Mouse (Mus musculus): ENCODE measurements at regions not wholly inside any gene's neighbourhood (a gene's known extent, or its start where the extent isn't known, plus 50 kb on each side); places are given as distances from the start of the nearest gene placed in this dataset.

DNA sequence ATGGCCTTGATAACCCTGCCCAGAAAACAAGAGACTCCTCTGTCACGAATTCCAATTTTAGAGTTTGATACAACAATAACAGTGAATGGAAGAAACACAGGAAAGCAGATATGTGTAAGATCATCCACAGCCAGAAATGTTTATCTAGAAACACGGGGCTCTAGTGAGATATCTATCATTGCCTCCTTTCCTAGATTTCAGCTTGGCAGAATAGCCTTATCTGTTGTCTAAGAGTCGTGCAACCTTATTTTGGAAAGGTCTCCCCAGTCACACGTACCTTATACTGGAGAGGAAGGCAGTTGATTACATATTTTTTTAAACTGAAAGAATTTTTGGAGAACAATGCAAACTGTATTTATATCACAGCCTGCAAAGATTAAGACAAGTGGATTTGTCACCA, 61.6 kb downstream of the Gm10295 start:
- DNase-seq, result no peak

DNA sequence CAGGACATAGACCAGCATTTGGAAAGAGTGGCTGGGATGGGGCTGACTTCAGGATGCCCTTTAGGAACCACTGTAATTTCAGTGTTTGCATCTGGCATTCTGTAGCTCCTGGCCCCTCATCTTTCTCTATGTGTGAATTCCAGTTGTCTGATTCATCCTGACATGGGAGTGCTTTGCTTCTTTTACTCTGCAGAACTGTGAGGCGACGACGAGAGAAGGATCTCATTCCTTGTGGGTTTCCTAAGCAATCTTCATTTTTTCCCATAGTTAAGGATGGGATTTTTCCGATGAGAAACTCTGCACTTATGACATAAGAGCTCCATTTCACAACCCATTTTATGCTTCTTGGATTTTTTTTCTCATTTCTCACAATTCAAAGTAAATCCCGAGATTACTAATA, 62.0 kb downstream of the Gm10295 start:
- no peak for DNase-seq

DNA sequence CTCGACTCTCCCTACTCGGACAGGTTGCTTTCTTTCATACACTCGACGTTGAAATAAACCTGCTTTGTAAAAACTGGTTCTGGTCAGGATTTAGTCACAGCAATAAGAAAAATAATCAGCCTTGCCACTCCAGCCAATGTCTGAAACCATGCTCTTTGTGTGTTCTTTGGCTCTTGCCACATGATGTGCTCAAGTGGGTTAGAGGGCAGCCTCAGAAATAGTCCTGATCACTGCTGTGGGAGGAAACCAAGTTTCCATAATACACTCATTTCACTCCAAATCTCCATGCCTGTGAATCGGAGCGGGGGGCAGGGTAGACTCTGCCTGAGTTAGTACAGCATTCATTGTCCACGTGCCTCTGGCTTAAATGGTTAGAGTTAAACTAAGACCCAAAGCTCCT, 63.8 kb downstream of the Gm10295 start:
- no peak for DNase-seq

- DNase-seq, result no peak
These were observed 67.0 kb downstream of the Gm10295 start for GRCm38 (mm10) chr7:71284246-71284645.

- DNase-seq, result no peak
These were observed 67.9 kb downstream of the Gm10295 start for GRCm38 (mm10) chr7:71283419-71283818.

DNA sequence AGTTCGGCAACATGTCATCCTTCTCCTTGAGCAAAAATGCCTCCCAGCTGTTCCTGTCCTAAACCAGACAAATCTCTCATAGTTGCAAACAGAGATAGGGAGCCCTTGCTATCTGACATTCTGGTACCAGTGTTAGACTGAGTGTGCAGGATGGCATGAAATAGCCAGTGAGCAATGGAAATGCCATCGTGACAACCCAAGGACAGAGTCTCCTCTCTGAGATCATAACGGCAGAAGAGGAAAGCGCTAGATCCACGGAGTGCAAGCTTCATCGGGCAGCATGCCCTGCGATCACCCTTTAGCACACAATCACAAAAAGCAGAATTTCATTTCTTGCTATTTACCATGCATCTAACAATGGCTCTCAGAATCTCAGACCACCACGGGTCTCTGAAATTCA, 85.2 kb downstream of the Gm10295 start:
- no peak for DNase-seq

DNA sequence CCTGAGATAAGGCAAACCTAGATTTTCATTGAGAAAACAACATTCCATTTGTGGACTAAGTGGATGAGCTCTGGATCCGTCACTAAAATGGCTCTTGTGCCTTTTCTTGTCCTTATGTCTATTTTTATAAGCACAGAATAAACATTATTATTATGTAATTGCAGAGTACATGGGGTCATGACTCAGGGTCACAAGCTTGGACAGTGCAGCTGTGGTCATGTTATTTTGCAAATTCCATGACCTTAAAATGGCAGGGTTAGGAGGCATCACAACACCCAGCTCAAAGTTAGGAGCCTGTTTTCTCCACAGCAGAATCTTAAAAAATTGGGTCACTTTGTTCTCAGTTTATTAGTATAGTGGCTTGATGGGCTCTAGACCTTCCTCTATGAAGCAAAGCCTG, 87.2 kb downstream of the Gm10295 start:
- DNase-seq, result no peak

- DNase-seq, result no peak
These were observed 101.6 kb downstream of the Gm10295 start for GRCm38 (mm10) chr7:71249669-71250068.

- no peak for DNase-seq
These were observed 102.1 kb downstream of the Gm10295 start for GRCm38 (mm10) chr7:71249216-71249615.

GRCm38 (mm10) chr7:71247922-71248321, 103.4 kb downstream of the Gm10295 start:
- DNase-seq, result no peak

DNA sequence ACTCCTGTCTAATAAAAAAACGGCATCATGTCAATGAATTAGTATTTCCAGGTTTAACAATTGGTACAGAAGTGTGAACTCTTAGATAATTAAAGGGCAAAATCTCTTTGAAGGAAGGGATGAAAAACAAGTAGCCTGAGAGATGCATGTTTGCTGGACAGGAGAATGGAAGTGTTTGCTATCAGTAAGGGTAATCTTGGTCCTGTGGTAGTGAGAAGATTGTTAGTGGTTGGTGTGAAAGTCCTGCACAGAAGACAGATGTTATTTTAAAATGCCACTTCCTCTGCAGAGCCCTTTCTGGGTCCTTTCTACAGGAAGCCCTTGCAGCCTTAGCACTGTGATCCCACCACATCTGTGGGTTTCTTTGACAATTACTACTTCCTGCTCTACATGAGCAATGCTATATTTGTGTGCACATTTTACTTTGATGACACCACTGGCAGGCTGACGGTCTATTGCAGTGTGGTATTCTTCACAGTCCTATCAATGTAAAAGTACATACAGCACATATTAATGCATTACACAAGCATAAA, 108.8 kb downstream of the Gm10295 start:
- no peak for DNase-seq

- no peak for DNase-seq
These were observed 112.1 kb downstream of the Gm10295 start for GRCm38 (mm10) chr7:71239207-71239606.

DNA sequence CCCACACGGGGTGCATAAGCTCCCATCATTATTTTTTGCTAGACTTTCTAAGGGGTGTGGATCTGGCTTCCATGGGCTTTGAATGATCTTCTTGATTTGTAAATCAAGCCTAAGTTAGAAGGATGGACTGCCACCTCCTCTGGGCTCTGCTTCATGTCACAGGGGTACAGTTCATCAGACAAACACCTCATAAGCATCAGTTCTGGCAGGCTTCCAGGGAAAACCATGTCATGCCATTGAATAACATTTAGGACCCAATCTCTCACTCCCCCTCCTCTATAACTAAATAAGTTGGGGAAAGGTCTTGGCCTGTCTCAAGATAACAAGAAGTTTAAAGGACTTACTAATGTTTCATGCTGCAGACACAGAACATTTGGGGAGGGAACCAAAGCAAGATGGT, 115.0 kb downstream of the Gm10295 start:
- no peak for DNase-seq

- DNase-seq, result no peak
These were observed 117.0 kb downstream of the Gm10295 start for GRCm38 (mm10) chr7:71234176-71234769.

GRCm38 (mm10) chr7:71232821-71233815, 118.2 kb downstream of the Gm10295 start:
- DNase-seq, result no peak

DNA sequence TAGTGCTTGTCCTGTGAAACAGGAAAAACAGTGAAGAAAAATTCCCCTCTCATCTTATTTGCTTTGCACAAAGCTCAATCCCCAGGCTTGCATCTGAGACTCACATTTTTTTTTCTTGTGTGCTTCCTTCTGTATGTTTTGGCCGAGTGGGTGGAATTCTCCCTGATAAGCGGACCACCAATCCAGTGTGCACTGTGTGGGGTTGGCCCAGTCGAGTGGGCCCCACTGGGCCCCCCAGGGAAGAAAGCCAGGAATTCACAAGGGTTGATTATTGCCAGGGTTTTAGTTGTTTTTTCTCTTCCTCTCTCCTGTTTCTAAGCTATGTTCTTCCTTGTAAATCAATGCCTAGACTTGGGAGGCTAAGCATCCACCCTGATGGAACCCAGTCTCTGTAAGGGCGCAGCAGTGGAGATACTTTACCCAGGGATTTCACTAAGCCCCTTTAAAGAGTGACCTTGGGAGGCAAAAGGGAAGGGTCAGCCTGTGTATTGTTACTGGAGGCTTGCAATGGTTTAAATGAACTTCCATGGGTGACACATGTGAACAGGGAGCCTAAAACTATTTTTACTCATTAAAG, 120.3 kb downstream of the Gm10295 start:
- DNase-seq, result no peak

DNA sequence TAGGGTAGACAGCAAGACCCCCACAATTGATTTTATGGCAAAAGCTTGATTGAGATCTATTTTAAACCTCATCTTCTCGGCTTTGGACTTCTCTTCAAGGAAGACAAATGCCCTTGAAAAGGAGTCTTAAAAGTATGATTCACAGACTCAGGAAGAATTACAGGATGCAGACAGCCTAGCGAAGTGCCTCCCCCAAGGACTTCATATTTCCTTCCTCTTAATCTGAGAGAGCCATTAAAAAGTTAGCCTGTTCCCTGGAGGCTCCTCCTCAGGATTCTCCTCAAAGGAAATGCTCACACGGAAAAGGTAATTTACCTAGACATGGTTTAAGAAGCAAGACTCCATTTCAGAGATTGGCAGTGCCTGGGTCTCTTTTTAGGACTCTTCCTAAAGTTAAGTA, 122.1 kb downstream of the Gm10295 start:
- no peak for DNase-seq

DNA sequence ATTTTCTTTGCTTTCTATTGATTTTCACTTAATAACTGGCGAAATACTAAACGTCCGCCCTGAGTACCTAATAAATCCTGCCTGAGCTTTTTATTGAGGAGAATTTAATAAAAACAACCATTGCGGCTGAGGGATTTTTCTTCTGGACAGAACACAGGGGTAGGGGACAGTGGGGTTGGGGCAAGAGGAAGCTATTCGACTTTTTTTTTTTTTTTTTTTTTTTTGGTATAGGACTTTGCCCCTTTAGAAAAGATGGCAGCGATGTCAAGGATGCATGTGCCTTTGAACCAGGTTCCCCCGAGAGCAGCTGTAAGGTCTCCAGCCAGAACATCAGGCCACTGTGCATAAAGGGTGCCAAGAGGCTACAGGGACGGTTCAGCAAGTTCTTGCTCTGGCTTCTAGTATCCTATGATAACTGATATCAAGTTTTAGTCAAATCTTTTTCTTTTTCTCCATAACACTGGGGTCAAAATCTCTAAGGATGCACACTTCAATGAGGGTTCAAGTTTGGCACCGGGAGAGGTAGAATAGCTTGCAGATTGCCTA, 126.9 kb downstream of the Gm10295 start:
- no peak for DNase-seq

DNA sequence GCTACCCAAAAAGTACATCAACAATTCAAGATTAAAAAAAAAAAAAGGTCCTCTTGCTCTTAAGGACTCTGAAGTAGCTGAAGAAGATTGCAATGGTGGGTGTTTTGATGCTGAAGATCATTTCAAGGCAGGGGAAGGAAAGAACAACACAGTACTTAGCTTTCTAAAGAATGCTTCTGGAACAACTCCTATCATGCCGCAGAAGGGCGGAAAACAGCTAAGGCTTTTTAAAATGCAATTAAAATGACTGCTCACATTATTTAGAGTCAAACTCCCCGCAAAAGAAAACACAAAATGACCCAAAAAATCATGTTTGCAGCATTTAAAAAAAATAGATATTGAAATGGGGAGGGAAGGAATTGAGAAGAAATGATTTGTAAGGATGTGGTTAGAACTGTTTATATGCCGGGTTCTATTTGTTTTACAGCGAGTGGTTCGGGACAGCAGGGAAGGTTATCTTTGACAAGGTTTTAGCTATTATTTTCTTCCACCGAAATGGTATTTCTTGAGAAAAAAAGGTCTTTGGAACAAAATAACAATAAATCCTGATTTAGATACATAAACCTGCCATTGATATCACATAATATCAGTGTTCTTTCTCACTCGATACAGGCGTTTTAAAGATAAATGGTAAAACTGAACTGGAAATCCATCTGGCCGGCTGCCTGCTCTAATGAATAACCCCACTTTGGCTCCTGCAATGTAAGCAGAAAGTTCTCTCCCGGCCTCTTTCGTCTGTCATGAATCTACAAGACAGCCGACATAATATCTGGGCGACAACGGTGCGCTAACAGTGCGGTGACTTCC, 127.6 kb downstream of the Gm10295 start:
- no peak for DNase-seq

DNA sequence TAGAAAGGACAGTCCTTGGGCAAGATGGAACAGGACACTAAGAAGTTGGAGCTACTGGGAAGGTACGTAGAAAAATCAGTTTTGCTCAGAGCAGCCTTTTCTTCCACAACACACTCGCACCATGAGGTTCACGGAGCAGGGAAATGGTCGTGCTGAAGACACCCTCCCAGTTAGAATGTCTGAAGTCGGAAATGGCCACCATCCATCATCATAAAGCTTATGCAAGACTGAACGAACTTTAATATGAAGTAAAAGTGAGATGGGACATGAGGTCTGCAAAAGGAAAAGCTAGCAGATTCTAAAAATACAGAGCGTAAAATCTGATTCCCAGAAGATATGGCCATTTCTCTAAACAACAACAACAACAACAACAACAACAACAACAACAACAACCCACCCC, 133.9 kb downstream of the Gm10295 start:
- DNase-seq, result no peak

DNA sequence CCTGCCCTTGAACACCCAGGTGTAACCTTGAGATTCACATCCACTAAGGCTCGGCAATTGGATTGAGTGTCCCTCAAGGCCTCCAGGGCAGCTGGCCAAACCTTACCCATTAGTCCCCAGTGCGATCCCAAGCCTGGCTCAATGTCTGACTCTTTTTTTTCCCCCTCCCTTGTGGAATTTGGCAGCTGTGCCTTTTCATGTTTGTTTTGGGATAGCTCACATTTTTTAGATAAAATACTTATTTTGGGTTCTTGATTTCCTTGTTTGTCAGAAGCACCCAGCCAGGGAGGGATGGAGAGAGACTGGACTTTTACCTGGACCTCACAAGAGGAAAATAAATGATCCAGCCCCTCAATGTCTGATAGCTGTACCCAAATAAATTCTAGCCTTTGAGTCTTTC, 134.5 kb downstream of the Gm10295 start:
- no peak for DNase-seq

- no peak for DNase-seq
These were observed 136.7 kb downstream of the Gm10295 start for GRCm38 (mm10) chr7:71214500-71215055.
